Mouse (Mus musculus) liver, adult (tissue): Measurements from ENCODE around the gene Ddb2.

Source experiments
- GATA4 ChIP-seq: IDR thresholded peaks from 2 replicates; pipeline ENCODE4 v1.6.1; 2014; ENCODE audit warnings: mild to moderate bottlenecking, low read length; ENCODE audit not compliant: insufficient replicate concordance

The Ddb2 gene

GRCm38 (mm10) chr2:91258054-91258453 is 21.3 kb upstream of the Ddb2 start:
- TF ChIP-seq GATA4 = no peak

GRCm38 (mm10) chr2:91257126-91257980 is 20.6 kb upstream of the Ddb2 start:
- no peak for TF ChIP-seq GATA4

DNA sequence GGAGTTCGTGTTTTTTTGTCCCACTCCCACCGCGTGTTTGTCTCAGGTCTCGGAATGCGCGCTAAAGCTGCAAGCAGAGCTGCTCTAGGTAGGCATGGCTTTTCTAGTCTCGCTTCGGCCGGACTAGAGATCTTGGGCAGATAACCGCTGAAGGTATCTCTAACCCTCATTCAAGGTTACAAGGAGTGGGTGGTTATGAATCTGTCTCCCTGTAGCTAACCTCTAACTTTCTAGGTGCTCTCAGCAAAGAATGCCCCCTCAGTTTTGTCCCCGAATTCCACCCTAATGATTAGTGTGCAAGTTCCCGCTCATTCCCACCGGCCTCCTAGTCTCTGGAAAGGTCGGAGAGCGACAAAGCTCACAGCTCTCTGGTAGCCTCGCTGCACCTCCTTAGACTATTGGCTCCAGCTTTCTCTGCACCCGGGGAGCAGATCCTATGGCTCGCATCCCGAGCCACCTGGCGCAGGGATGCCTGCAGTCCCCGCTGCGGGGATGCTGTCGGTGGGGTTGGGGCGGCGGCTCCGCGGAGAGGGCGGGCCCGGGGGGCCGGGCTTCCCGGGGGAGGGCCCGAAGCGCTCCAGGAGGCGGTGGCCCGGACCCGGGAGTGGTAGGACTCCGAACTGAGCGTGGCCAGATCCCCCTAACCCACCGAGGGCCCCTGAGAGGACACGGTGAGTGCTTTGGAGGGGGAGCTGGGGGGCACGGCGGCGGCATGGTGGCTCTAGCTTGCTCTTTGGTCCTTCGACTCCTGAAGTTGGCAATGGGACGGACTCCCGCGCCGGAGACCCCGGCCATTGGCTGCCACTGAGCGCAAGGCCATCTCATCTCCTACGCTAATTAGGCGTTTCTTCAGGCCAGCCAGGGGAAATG is 19.7 kb upstream of the Ddb2 start:
- no peak for TF ChIP-seq GATA4

DNA sequence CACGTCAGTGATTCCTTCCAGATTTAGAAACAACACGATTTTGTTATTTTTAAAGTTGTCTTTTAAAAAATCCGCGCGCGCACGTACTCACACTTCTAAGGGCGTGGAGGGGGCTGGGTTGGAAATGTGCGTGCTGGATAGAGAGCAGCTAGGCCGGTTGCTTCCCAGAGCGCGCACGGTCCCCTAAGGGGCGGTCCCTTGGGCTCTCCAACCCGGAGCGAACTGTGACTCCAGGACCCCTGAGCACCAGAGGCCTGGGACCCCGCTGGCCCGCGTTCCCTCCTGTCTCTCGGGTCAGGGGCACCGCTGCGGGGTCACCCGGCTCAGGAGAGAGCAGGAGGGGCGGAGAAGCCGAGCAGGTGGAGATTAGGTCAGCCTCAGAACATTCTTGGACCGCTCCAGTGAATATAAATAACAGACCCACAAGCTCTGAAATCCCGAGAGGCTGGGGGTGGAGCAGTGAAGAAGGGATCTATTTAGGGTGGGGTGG is 18.9 kb upstream of the Ddb2 start, which contains the start of gene Pacsin3:
Gene Pacsin3 (plus strand): TSS at position 294 of the 490 bp plus-strand sequence.
- TF ChIP-seq GATA4 = no peak

- no peak for TF ChIP-seq GATA4
Measured at GRCm38 (mm10) chr2:91254725-91255380, 18.1 kb upstream of the Ddb2 start.

DNA sequence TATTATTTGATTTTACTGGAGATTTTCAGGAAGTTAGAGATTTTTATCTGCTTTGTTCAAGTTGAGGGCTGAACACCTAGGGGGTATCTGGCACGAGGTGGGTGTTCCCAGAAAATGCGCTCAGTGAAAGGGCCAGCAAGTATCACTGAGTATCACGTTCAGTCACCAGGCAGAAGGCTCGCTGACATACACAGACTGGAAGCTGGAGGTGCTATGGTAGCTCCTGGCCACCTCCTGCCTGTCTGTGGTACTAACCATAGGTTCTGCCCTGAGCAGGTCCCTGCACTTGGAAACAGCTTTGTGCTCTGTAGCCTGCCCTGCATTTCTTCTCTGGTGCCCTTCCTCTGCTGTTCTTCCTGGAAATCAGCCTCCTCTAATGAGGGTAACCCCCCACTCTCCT is 15.7 kb upstream of the Ddb2 start:
- TF ChIP-seq GATA4 = no peak

DNA sequence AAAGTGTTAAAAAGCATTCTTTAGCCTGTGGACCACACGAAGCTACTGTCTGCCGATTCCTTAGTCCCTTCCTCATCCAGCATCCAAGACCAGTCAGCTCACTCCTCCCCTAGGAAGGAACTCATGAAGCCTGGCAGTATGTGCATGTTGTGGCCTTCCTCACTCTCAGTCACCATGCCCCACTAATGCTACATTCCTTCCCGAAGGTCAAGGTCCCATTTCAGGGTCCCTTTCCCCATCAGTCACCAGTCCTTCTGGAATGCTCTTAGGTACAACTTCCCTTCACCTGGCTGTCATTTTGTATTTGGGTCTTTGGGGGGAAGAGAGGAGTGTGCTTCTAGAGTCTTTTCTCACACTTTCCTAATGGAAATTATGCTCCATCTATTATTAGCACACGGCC is 15.2 kb upstream of the Ddb2 start:
- no peak for TF ChIP-seq GATA4

GRCm38 (mm10) chr2:91248366-91248765 is 11.6 kb upstream of the Ddb2 start:
- TF ChIP-seq GATA4 = no peak

GRCm38 (mm10) chr2:91244557-91245228 is 7.9 kb upstream of the Ddb2 start:
- TF ChIP-seq GATA4 = no peak

DNA sequence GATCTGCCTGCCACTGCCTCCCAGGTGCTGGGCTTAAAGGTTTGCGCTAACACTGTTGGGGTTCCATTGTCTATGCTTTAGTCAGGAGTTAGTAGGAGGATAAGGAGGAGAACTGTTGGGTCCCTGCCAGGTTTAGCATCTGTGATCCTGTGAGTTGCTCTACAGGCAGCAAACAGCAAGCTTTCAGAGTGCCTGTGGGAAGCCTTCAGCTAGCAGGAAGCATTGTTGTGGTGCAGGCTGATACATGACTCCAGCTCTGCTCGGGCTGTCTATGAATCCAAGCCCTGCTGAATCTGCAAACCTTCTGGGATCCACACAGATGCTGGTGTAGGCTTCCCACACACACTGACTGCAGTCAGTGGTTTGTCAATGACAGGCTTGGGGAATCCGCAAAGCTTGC is 6.6 kb upstream of the Ddb2 start:
- TF ChIP-seq GATA4 = no peak

DNA sequence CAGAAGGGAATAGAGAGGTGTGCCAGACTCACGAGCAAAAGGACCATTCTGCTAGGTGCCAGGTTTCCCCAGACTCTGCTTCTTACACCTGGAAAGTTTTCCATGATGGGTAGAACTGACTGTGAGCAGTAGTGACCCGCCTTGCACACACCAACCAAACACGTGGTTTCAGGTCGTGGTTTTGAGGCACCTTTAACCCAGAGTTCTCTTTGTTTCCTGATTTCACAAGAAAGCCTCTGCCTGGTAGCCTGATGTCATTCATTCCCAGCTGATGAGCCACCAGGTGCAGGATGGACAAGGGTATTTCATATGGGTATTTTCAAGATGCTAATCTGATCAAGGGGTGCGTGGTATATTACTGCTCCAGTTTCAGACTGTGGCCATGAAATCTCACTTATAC is 5.8 kb upstream of the Ddb2 start:
- TF ChIP-seq GATA4 = no peak

- 0 out of 2 replicates have a peak, but pooled peaks have one; percentile 49 for TF ChIP-seq GATA4
Measured at GRCm38 (mm10) chr2:91237511-91238080, 814 bp upstream of the Ddb2 start.

DNA sequence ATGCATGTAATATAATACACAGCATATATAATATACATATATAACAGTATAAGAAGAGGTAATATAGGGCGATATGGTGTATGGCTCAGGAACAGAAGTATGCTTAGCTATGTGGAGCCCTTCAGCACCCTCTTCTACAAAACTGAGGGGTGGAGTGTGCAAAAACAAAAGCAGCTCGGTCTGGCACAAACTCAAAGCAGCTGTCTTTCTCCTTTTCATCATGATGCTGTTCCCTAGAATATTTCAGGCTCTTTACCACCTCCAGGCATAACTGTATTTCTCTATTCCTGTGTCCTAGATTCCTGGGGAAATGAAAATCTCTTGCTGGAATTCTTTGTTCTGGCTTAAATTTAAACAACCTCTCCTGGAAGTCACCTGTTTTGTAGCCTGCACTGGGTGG is 7.0 kb downstream of the Ddb2 start:
- TF ChIP-seq GATA4 = no peak

DNA sequence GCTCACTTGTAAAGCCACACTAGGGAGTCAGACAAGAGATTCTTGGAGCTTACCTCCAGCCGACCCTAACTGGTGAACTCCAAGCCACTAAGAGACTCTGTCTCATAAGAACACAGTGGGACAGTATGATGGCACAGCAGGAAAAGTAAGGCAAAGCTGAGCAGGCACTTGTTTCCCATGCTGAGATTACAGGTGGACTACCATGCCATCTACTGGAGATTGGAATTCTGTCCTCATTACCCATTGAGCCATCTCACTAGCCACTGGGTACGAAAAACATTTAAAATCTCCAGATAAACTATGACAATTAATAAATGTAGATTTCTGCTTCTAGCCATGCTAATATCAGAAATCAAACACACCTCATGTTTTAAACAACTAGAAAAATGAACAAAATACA is 13.2 kb downstream of the Ddb2 start:
- TF ChIP-seq GATA4 = no peak
